ENCODE assay signal across 16 mouse cellular contexts in the genomic region with DNA sequence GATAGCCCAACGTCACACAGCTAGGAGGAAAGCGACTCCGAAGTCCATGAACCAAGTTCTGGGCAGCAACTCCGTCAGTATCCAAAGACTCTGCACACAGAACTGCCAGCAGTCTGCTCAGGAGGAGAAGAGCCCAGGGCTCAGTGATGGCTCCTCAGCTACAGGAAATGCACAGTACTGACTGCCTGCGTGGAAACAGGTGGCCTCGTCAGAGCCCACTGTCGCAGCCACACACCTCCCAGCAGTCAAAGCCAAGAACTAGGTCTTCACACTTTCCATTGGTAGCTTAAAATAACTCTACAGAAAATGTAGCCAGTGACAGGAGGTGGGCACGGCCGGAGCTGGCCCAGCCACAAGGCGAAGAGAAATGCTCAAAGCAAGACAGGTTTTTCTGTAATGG. TPM values are rescaled to one million over a fixed set of nuclear protein-coding genes. Genes with fewer than 3 reads are reported as not detected.
DNase-seq lines count a peak whose midpoint lies in the region; ATAC-seq and TF ChIP-seq lines count a peak whose summit lies in the region.
"Had no signal": no experiment of that assay in that cellular context is flagged by ENCODE, and none has a peak within 500 bp of the region (broad histone marks: within the 10 kb centered on the region; RNA-seq: fewer than 3 reads in every experiment).

No protein-coding gene starts in this region.

- H3K27me3 ChIP-seq in heart, postnatal 0 days (ENCODE audit: control insufficient read depth, insufficient read depth, low read length), result no peaks in the 10 kb centered on the region
- no peaks in the 10 kb centered on the region for H3K27me3 ChIP-seq in heart, embryonic 11.5 days (ENCODE audit: control insufficient read depth, insufficient read depth, low read length)
- no peaks in the 10 kb centered on the region for H3K27me3 ChIP-seq in hindbrain, postnatal 0 days (ENCODE audit: insufficient read depth, low read length)

- H3K4me2 ChIP-seq in heart, postnatal 0 days (ENCODE audit: low read depth, low read length), result no peak overlapping the region; the same call in 1 of the 2 replicates
- no peak overlapping the region for H3K4me2 ChIP-seq in heart, embryonic 11.5 days
- H3K4me2 ChIP-seq in hindbrain, postnatal 0 days (ENCODE audit: low read depth, low read length), result no peak overlapping the region

- H3K4me3 ChIP-seq in heart, postnatal 0 days (ENCODE audit: low read depth, low read length), result no peak overlapping the region
- no peak overlapping the region for H3K4me3 ChIP-seq in heart, embryonic 11.5 days (ENCODE audit: low read depth, low read length)
- H3K4me3 ChIP-seq in hindbrain, postnatal 0 days (ENCODE audit: low read length), result no peak overlapping the region
- H3K4me3 ChIP-seq: erythroblast, embryonic 14.5 days; limb, embryonic 10.5 days had no signal

- 51% methylated on average over 10 of the region's 10 CpGs for WGBS in heart, postnatal 0 days
- WGBS in heart, embryonic 11.5 days (ENCODE audit: insufficient replicate concordance), result 72% methylated on average over 10 of the region's 10 CpGs
- 82% methylated on average over 10 of the region's 10 CpGs for WGBS in hindbrain, postnatal 0 days

- no peaks in the 10 kb centered on the region for H3K9me3 ChIP-seq in heart, postnatal 0 days (replicated peaks; ENCODE audit: control insufficient read depth, low read length)
- 0 out of 2 replicates have a peak, but pooled peaks cover 2% of the 10 kb centered on the region for H3K9me3 ChIP-seq in heart, embryonic 11.5 days (replicated peaks; ENCODE audit: control insufficient read depth, low read length)
- no peaks in the 10 kb centered on the region for H3K9me3 ChIP-seq in hindbrain, postnatal 0 days (ENCODE audit: low read length)
- H3K9me3 ChIP-seq: limb, embryonic 10.5 days had no signal

- H3K9ac ChIP-seq in heart, postnatal 0 days (replicated peaks; ENCODE audit: low read depth, low read length), result no peak overlapping the region
- no peak overlapping the region for H3K9ac ChIP-seq in heart, embryonic 11.5 days (ENCODE audit: low read depth, low read length)
- H3K9ac ChIP-seq in hindbrain, postnatal 0 days (replicated peaks; ENCODE audit: low read length), result no peak overlapping the region

- peak; percentile 59 for ATAC-seq in heart, postnatal 0 days (ENCODE audit: insufficient read depth, low read depth)
- ATAC-seq in heart, embryonic 11.5 days (replicated peaks; ENCODE audit: insufficient number of reproducible peaks, low FRiP score, low TSS enrichment), result no peak
- ATAC-seq in hindbrain, postnatal 0 days, result no peak
- ATAC-seq: intestine, postnatal 0 days had no signal

- TF ChIP-seq CTCF in heart, postnatal 0 days (IDR thresholded peaks at IDR 0.05; ENCODE audit: low read depth), result no peak
- TF ChIP-seq CTCF in hindbrain, postnatal 0 days (IDR thresholded peaks at IDR 0.05; ENCODE audit: low read depth), result no peak

- no peak overlapping the region for H3K27ac ChIP-seq in heart, postnatal 0 days (ENCODE audit: low read depth)
- no peak overlapping the region for H3K27ac ChIP-seq in heart, embryonic 11.5 days (ENCODE audit: low read depth, low read length)
- no peak overlapping the region for H3K27ac ChIP-seq in hindbrain, postnatal 0 days
- H3K27ac ChIP-seq: limb, embryonic 10.5 days had no signal

- no peaks in the 10 kb centered on the region for H3K36me3 ChIP-seq in heart, postnatal 0 days (replicated peaks; ENCODE audit: control insufficient read depth, insufficient read depth, low read length)
- H3K36me3 ChIP-seq in heart, embryonic 11.5 days (ENCODE audit: control insufficient read depth, insufficient read depth, low read length), result no peaks in the 10 kb centered on the region
- H3K36me3 ChIP-seq in hindbrain, postnatal 0 days (ENCODE audit: insufficient read depth, low read length), result no peaks in the 10 kb centered on the region
- H3K36me3 ChIP-seq: limb, embryonic 10.5 days had no signal

- no peak for TF ChIP-seq EP300 in heart, postnatal 0 days (IDR thresholded peaks at IDR 0.05; ENCODE audit: low read depth)

- DNase-seq in heart, postnatal 0 days (ENCODE audit: low spot score), result no peak
- DNase-seq in brain, adult 2 months (ENCODE audit: low read depth, low spot score), result peak; percentile 97
- DNase-seq in cerebellum, adult 9-10 months, result peak; percentile 95
- DNase-seq in thymus, adult 18-20 months, result peak; percentile 43 to 62
- no peak for DNase-seq in adrenal gland, adult 8-10 months
- no peak for DNase-seq in hindbrain, postnatal 0 days (ENCODE audit: low spot score)
- no peak for DNase-seq in lung, postnatal 10 days
- DNase-seq: adrenal gland, postnatal 36 days; heart, postnatal 4 days; lung, adult 2 months; retina, postnatal 1 day; spleen, adult 18-20 months had no signal

- H3K4me1 ChIP-seq in heart, postnatal 0 days (ENCODE audit: control insufficient read depth, insufficient read depth), result peaks cover 13% of the 10 kb centered on the region
- peaks cover 12% of the 10 kb centered on the region for H3K4me1 ChIP-seq in heart, embryonic 11.5 days (ENCODE audit: control insufficient read depth, insufficient read depth, low read length)
- peaks cover 19% of the 10 kb centered on the region; the same call in 1 of the 2 replicates for H3K4me1 ChIP-seq in hindbrain, postnatal 0 days (ENCODE audit: insufficient read depth, low read length)

RNA-seq across cellular contexts. Expression of a gene that starts 10.2 kb away (rescaled TPM):
- total RNA-seq in heart, postnatal 0 days (2014; rRNA removed; ENCODE audit: low replicate concordance), result 5.6 and 6.8 TPM in 2 replicates
- polyA plus RNA-seq in heart, postnatal 0 days (2015; fragmentation: Nextera tagmentation; extraction: Ambion mirVana), result 0.56 and 0.58 TPM in 2 replicates
- 1.6 and 1.7 TPM in 2 replicates for polyA plus RNA-seq in heart, embryonic 11.5 days (2014; fragmentation: Nextera tagmentation; extraction: Ambion mirVana)
- 10 to 100 TPM; 13.5 to 33.1 (median 23.3) TPM for total RNA-seq in adrenal gland, adult 8-10 months (2022)
- 37.8 and 39.1 TPM in 2 replicates for total RNA-seq in hindbrain, postnatal 0 days (2014; rRNA removed)
- polyA plus RNA-seq in hindbrain, postnatal 0 days (2015; fragmentation: Nextera tagmentation; extraction: Ambion mirVana), result 4.6 and 4.7 TPM in 2 replicates
- polyA plus RNA-seq: erythroblast, embryonic 14.5 days had no signal

Comparison
In these comparisons a context has a peak if more than half of its experiments do, and no peak if none do; other contexts are left out.
1. DNase-seq: peak in brain, adult 2 months (single experiment), cerebellum, adult 9-10 months (single experiment) and thymus, adult 18-20 months (2 of 2); none in heart, postnatal 0 days (single experiment), adrenal gland, adult 8-10 months (single experiment), hindbrain, postnatal 0 days (single experiment) and lung, postnatal 10 days (single experiment).